Mouse (Mus musculus) layer of hippocampus, adult 18-20 months (tissue): Measurements from ENCODE around the gene Tldc1. TPM values are rescaled to one million over a fixed set of nuclear protein-coding genes. Genes with fewer than 3 reads are reported as not detected.
A peak's percentile ranks its signal among the peaks of the same experiment; 100 is the strongest.

Source experiments
- DNase-seq, 2 experiments: peaks; one replicate each; pipeline ENCODE4 v3.0.0; 2022; ENCODE audit warnings: low spot score in 2 of 2
- total RNA-seq, 2 experiments: library from RNA; stranded (reverse); gene quantifications; 2 replicates each; pipeline ENCODE4 v1.2.3; 2021

Gene Tldc1
- total RNA-seq, 2 experiments from 2014 or later: 13.8 to 15.1 TPM

DNA sequence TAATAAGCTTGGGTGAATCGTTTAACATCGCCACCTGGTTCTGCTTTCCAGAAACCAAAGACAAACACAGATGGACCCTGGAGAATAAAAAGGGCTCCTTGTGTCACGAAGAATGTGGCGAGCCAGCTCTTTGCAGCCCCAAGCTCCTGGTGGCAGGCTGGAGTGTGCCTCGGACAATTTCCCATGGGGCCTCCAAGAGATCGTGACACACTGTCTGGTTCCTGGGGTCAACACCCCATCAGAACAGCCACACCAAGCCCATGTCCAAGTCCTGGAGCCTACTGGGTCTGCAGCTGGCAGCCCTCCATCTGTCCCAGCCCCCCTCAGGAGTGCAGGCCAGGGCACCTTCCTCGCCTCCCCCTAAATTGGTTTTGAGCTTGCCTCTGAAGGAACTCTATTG lies 451 bp downstream of the Tldc1 start:
- no peak for DNase-seq

DNA sequence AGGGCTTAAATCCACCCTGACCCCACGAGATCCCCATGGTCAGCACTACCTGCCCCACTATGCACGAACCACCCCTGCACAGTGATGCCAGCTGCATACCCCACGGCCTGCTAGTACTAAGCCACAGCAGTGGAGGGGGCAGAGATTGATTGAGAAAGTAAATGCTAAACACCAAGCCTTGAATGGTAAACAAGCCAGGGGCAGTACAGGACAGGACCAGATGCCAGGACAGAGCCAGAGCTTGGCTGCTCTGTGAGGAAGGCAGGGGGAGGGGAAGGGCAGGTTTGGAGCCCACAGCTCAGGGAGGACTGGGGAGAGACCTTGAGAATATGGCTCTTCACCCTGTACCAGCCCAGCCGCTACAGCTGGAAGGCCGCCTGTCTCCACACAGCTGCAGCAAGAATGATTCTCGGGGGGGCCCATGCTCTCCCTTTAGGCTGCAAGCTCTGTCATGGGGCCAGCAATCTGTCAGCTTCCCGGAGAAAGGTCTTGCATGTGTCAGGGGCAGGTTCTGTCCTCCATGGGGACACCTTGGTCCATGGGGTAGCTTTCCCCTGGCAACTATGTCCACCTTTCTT lies 1.5 kb downstream of the Tldc1 start:
- DNase-seq: no peak

DNA sequence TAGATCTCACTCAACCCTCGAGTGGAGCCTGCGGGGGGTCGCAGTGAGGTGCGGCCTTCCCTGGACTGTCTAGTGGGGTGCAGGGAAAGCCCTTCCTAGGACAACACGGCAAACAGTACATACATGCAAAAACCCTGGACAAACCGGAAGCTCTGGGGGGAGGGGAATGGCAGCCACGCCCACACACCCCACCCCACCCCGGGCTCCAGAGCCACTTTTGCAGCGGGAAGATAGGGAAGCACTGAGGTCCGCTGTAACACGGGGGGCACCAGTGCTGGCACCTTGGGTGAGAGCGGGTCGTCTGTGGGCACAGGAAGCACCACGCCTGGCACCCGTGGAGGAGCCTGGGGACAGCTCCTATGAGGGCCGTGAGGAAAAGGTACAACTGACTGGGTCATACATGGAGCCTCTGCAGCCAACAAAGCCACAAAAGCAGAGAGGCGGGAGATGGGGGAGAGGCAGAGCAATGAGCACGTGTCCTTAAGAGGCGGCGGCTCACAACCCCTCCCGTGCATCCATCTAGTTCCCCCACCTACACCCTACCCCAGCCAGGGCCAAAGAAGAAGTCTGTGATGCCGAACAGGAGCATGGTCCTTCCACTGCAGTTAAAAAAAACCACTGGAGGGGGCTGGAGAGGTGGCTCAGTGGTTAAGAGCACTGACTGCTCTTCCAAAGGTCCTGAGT lies 12.3 kb downstream of the Tldc1 start:
- DNase-seq: no peak

DNA sequence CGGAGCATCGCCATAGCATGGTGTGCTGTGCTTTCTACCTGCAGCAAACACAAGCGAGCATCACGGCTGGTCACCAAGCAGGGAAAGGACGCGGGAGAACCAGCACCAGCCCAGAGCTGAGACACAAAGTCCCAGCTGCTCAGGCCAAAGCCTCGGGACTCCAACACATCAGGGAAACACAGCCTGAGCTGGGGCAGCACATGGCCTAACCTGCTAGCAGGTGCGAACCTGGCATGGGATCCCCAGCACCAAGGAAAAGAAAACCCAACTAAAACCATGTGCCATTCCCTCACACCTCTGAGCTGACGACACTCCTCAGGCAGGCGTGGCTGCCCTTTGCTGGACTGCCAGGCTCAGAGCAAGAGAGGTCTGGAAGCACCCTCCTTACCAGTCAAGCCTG lies 12.9 kb downstream of the Tldc1 start:
- no peak for DNase-seq

DNA sequence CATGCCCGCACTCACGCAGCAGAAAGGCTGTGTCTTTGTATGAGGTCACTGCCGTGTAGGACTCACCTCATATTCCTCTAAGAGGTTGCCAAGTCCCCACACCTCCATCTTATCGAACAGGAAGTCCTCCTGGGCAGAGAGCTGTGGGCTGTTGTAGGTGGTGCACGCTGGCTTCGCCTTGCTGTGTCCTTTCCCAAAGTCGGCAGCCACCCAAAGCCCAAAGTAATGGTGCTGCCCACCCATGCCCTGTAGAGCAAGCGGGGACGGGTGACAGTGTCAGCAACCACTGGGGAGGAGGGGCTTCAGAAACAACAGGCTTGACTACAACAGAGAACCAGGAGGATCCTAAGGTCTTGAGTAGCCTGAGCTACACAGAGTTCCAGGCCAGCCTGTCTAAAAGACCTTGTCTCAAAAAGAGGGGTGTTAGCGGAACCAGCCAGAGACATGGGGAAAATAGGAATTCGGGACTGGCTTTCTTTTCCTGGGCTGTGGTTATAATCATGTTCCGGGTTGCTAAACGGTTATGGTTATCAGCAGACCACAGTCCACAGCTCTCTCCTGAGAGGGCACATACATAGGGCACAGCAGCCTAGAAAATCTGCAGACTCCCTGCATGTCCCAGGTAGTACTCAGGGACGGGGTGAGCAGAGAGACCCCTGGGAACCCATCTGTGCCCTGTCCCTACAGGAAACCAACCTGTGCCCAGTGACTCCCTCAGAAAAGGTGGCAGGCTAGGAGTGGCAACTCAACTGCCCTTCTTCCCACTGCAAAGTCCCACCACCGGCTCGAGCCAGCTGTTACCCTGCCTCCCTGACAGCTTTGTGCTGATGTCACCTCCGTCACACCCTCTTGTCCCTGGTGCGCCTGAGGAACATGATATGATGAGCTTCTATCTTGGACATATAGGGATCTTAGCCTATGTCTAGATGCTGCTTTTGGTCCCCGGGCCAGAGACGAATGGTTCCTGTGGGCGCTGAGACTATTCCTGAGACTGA lies 15.7 kb downstream of the Tldc1 start:
- DNase-seq: no peak

DNA sequence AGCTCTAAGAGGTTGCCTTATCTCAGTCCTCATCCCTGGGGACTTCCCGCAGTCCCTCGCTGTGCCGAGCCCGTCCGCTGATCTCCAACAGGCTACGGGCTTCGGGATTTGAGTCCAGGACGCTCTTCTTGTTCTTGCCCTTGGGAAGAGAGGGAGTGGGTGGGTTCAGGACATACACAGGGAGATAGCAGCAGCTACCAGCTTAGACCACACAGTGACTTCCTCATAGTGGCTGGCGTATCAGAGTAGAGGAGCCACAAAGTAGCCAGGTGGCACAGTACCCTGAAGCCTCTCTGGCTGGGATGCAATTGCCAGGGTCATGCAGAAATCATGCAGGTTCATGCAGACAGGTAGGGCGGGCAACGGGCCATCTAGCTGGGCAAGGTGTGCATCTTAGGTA lies 16.5 kb downstream of the Tldc1 start:
- DNase-seq: no peak

DNA sequence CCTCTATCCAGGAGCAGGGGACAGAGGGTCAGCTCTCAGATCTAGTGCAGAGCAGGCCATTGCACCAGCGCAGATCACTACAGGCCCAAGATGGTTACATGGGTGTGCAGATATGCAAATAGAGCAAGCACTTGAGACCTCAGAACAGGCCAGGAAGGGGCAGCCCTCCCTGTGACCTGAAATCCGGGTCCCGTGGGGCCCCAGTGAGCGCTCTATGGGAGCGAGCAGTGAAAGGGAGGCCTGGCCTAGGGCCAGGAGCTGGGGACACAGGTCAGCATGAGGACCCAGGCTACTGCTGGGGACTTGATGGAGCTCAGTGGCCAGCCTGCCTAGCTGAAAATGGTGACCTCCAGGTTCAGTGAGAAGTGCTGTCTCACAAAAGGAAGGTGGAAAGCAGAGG lies 21.7 kb downstream of the Tldc1 start:
- DNase-seq: no peak

DNA sequence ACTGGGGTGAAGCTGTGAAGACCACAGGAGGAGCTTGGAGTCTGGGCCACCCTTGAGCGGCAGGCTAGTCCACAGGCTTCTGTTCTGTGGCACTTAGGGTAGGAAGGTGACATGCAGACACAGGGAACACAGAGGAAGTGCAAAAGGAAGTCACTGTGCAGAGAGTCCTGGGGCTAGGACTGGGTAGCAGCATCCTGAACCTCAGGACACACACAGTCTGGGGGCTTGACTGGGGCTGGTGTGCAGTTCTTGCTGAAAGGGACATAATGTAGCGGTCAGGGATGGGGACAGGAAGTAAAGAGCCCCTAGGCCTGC lies 22.1 kb downstream of the Tldc1 start:
- no peak for DNase-seq

DNA sequence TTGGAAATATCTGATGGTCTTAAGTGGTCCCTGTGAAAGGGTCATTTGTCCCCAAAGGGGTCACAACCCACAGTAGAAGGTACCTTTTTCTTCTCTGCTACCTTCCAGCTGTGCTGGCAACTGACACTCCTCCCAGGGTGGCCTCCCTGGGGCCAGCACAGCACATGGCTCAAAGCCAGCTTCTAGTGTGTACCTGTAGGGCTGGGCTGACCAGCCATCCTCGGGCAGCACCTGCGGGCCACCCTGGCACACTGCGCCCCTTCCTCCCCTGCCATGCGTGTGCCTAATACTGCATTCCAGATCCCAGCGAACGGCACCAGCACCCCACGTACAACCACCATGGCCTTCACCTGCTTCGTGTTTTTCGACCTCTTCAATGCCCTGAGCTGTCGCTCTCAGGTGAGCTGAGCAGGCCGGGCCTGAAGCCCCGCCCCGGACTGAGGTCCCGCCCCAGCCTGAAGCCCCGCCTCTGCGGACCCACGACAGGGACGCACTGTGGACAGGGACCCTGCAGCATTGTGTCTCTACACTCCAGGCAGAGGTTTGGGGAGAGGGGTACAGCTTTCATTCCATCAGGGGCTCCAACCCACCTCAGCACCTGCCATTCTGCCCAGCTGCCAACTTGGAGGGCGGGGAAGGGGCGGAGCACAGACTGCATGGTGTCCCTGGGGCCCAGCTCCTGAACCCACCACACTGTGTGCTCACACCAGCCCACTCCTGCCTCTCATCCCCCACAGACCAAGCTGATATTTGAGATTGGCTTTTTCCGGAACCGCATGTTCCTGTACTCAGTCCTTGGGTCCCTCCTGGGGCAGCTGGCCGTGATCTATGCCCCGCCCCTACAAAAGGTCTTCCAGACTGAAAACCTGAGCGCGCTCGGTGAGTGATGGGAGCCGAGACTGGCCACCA lies 22.7 kb downstream of the Tldc1 start:
- DNase-seq: no peak

DNA sequence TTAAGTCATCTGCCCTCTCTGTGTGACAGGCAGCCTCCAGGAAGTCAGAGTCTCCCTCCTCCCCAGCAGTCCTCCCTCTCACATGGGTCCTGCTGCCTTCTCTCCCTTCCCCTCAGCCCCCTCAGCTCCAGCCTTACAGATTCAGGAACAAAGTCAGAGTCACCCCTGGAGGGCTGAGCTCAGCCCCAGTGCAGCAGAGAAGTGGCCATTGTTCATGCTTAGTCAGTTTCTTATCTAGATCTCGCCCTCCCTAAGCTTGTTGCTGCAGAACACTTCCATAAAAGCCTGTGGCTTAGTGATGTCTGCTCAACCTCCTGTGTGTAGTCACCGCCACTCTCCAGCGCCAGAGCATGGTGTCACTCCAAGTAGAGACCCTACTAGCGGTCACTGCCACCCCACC lies 33.6 kb downstream of the Tldc1 start:
- no peak for DNase-seq

DNA sequence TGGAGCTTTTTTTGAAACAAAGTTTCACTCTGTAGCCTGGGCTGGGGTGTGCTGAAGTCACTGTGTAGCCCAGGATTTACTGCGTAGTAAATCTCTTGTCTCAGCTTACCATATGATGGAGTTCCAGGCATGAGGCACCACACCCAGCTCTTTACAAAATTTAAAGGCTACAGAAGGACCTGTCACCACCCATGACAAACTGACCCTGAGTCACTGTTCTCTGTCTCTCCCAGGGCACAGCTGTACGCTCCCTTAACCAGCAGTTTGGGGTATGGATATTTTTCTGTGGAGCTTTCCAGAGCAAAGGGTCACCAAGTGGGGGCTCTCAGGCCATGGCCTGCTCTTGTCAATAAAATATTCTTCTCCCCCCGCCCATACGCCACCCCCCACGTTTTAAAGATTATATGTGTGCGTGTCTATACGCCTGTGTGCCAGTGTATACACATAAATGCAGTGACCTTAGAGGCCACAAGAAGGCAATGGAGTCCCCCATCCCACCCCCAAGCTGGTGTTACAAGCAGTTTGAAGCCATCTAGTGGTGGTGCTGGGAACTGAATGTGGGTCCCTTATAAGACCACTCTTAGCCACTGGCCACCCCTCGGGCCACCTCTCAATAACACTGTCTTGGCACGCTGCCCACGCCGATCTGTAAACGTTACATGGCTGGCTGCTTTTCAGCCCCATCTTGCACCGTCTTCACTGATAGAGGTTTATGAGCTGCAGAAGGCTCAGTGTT lies 34.8 kb downstream of the Tldc1 start:
- DNase-seq: peak in 1 of 2 experiments; percentile 31

DNA sequence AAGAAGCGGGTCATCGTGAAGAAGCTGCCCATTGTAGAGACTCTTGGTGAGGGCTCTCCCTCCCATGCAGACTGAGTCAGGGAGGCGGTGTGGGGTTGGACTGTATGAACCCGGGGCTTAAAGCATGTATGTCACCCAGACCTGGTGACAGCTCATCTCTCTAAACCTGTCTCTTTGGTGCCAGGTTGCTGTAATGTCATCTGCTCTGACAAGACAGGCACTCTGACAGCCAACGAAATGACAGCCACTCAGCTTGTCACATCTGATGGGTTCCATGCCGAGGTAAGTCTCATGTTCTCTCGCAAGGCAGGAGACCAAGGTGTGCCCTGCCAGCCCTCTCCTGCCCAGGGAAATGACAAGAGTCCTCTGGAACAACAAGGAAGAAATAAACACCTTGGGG lies 35.8 kb downstream of the Tldc1 start:
- DNase-seq: no peak

DNA sequence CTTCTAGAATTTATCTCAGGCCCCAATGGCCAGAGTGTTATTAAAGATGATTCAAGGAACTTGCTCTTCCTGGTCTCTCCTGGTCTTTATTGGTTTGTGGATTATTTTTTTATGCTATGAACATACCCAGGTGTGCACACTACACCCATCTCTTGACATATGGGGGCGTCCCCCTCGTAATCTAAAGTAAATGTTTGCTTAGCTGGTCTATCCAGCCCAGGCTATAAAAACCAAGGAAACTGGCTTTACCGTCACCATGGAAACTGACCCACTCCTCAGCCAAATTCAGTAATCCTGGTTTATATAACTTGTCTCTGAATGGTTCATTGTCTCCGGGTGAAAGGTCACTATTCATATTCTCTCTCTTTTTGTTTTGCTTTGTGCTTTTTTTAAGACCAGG lies 37.6 kb downstream of the Tldc1 start:
- DNase-seq: no peak

DNA sequence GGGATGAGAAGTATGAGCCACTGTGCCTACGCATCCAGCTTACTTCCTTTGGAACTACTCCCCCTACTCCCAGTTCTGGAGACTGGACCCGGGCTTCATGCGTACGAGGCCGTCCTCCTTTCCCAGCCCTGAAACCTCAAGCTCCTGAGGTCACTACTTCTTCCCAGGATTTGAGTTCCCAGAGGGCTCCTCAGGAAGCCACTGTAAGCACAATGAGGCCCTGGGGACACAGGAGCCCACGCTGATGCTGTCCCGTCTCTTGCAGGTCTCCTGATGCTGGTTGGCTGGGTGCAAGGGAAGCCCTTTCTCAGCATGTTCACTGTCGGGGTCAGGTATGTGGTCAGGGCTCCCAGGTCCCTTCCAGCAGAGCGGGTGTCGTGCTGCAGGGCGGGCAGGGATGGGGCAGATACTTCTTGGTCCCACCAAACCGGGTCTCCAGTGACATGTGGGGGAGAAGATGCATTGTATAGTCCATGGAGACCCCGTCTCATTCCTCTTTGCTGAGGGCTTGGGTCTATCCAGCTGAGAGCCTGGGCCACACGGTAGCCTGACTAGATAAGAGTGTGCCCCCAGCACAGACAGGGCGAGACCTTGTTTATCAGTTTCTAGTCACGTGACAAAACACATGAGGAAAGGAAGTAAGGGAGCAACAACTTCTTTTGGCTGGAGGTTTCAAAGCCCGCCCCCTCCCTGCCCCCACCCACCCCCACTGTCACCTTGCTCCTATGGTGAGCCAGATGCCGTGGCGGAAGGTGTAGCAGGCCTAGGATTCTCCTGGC lies 39.9 kb downstream of the Tldc1 start:
- DNase-seq: no peak

DNA sequence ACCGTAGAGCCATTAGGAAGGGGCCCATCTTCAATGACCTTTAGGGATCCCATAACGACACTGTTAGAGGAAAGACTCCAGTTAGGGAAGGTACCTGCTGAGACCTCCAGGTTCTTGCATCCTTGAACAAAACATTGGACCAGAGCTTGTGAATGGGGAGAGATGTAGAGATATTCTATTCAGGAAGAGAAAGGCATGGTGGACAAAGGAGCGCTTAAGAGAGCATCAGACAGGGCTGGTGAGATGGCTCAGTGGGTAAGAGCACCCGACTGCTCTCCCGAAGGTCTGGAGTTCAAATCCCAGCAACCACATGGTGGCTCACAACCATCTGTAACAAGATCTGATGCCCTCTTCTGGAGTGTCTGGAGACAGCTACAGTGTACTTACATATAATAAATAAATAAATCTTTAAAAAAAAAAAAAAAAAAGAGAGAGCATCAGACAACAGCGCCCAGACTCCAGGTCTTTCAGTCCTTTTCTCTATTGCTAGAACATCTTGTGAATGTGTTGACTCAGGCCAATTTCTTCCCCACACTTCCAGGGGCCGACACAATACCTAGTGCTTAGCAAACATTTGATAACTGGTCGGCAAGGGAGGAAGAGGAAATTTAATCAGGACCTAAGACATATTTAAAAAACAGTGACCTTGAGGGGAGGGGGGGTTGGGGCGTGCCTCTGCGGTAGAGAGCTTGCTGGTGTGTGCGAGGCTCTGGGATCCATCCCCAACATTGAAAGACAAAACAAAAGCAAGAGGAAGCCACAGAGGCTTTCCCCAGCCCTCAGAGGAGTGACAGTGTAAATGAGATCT lies 40.9 kb downstream of the Tldc1 start:
- DNase-seq: no peak

DNA sequence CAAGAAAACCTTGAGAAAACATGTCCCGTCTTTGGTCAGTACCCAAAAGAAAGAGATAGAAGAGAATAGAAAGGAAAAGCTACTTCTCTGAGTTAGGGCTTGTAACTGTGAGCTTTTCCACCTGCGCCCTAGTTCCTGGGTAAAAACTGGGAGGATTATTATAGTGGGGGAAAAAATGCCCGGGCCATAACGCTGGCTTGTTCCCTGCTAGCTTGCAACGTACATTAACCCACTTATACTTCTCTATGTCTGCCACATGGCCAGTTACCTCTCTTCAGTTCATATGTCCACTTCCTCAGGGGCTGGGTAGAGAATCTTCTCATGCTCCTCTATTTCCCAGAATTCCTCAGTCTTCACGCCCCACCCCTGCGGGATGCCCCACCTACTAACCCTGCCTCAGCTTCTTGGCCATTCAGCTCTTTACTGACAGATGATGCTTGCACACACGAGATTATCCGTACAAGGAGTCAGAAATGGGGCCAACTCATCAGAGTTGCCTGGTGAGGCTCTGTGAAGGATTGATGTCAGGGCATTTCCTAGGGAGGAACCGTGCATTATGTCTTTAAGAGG lies 41.8 kb downstream of the Tldc1 start:
- DNase-seq: no peak

DNA sequence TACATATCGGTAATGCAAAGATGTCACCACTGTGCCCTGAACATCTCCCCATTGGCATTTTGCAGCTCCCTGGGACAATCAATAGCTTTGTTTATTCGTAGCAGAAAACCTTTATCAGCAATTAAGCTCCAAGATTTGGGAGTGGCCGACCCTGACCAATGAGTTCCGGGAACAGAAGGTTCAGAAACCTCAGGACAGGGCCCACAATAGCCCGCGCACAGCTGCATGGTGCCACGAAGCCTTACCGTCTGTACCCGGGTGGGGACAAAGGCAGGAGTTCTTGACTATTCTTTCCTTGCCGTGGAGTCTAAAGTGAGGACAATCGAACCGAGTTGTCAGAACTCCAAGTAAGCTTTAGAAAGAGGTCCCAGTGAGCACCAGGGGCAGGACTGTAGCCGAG lies 46.1 kb downstream of the Tldc1 start:
- no peak for DNase-seq

DNA sequence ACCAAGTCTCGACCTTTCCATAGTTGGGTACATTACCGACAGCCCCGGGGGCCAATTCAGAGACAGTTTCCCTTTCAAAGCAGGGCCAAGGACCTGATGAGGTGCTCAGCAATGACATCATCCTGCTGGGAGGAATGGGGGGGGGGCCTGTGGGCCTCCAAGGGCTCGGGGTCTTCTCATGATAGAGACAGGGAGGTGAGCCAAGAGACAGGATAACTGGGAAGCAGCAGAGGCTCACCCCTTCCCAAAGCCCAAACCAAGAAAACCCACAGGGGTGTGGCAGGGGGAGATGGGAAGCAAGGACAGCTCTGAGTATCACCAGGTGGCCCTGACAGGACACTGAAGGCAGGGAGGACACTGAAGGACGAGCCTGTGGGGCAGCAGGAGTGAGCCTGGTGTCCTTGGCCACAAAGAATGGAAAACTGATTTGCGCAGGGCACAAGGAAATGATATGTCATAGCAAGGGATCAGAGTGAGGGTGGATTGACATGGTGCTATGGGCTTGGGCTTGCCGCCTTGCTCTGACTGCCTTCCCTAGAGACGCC lies 49.8 kb downstream of the Tldc1 start:
- no peak for DNase-seq
